Mouse (Mus musculus): ENCODE data around the gene Prex1. TPM values are rescaled to one million over a fixed set of nuclear protein-coding genes. Genes with fewer than 3 reads are reported as not detected.

The Prex1 gene
- 53.2 and 119 TPM in 2 replicates for polyA plus RNA-seq (2012; rRNA removed; ENCODE audit: low replicate concordance)

DNA sequence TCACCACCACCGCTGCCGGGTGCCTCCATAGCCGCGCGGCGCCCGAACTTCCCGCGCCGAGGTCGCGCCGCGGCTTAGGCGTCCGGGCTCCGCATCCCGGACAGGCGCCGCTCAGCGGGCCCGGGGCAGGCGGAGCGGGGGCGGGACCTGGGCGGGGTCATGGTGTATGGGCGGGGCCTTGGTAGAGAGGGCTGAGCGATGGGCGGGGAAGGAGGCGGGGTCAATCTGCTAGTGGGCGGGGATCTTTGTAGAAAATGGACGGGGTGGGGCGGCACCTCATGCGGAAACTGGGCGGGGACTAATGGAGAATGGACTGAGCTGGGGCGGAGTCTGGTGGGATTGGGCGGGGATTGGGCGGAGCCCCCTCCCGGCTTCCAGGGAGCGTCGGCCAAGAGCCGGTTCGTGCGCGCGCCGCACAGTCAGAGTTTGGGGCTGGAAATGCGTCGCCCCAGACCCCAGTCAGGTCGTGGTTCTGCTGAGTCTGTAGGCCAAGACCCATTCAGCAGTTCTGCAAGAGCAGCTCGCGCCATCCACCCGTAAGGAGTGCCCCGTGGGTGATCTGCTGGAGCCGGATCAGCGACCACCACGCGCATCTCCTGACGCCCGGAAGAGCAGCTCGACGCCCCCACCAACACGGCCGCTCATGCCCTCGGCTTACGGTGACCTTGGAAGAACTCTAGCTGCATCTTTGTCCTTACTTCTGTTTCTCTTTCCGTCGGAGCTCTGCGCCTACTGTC lies at the start of gene Prex1:
TSS of gene Prex1 (minus strand) at position 143 of the 737 bp plus-strand sequence.

Other genes with a start within 250 kb of the Prex1 start
- gene Trp53rkb, start 78.7 kb upstream of the Prex1 start, polyA plus RNA-seq (2012; rRNA removed; ENCODE audit: low replicate concordance), result 3.0 and 5.1 TPM in 2 replicates
- gene Arfgef2, start 91.8 kb upstream of the Prex1 start, polyA plus RNA-seq (2012; rRNA removed; ENCODE audit: low replicate concordance), result 12.2 and 13.3 TPM in 2 replicates
- 10.2 and 24.1 TPM in 2 replicates for gene Cse1l, start 192.2 kb upstream of the Prex1 start, polyA plus RNA-seq (2012; rRNA removed; ENCODE audit: low replicate concordance)

Measured in mammary gland, adult 2 months (tissue).